Mouse (Mus musculus): ENCODE results near the gene Phyhipl. TPM values are rescaled to one million over a fixed set of nuclear protein-coding genes. Genes with fewer than 3 reads are reported as not detected.

Gene Phyhipl
- total and polyA plus RNA-seq, 3 experiments = not detected

- no peaks in the 10 kb centered on the region for H3K27me3 ChIP-seq (replicated peaks)
- dilution Hi-C loops (cut with MboI; ENCODE audit: extremely low pct_ligation_motif_present, extremely low pct_unique_long_range_greater_than_20kb, low sequenced_read_pairs) (no loop called here), in situ Hi-C loops (cut with MboI; ENCODE audit: low pct_ligation_motif_present, low pct_unique_long_range_greater_than_20kb, low sequenced_read_pairs) (no loop called here)
- no peaks in the 10 kb centered on the region for H3K79me2 ChIP-seq (replicated peaks; ENCODE audit: control insufficient read depth, extremely low read depth, insufficient read depth, poor library complexity, severe bottlenecking)
- H3K4me1 ChIP-seq (ENCODE audit: control insufficient read depth in 1 of 2, insufficient read depth in 2 of 2) = no peaks in the 10 kb centered on the region
- no peak overlapping the region for H3K9ac ChIP-seq (ENCODE audit: insufficient read depth, low read depth)
- no peak overlapping the region for H3K4me3 ChIP-seq (replicated peaks in 1 of 3; ENCODE audit: low read depth in 2 of 3, low read length in 2 of 3, poor library complexity in 1 of 3)
- no peaks in the 10 kb centered on the region for H3K36me3 ChIP-seq (replicated peaks in 1 of 2; ENCODE audit: control insufficient read depth in 1 of 2, insufficient read depth in 1 of 2, low read length in 1 of 2)
- H3K27ac ChIP-seq (ENCODE audit: insufficient read depth, low read depth) = no peak overlapping the region
- no peak for DNase-seq (ENCODE audit: extremely low read depth)
- H3K9me3 ChIP-seq (replicated peaks; ENCODE audit: low read length) = peaks cover 80% of the 10 kb centered on the region
- no peak overlapping the region for H3K4me2 ChIP-seq (ENCODE audit: insufficient read depth, low read depth, poor library complexity, severe bottlenecking)
- TF ChIP-seq USF1 (IDR thresholded peaks at IDR 0.05; ENCODE audit: low read depth, low read length) (no peak), MYC (IDR thresholded peaks at IDR 0.05; ENCODE audit: low read depth, low read length) (no peak), ZNF384 (IDR thresholded peaks at IDR 0.05; ENCODE audit: low read depth, low read length) (no peak), CHD1 (IDR thresholded peaks at IDR 0.05; ENCODE audit: low read depth, low read length) (no peak), MXI1 (IDR thresholded peaks at IDR 0.05; ENCODE audit: low read depth, low read length) (no peak), SIN3A (IDR thresholded peaks at IDR 0.05; ENCODE audit: low read length) (no peak), JUND (conservative IDR thresholded peaks at IDR 0.05; ENCODE audit: low read depth, low read length) (no peak), RCOR1 (conservative IDR thresholded peaks at IDR 0.05; ENCODE audit: low read depth, low read length) (no peak), RAD21 (IDR thresholded peaks at IDR 0.05; ENCODE audit: low read depth, low read length) (no peak), IRF4 (IDR thresholded peaks at IDR 0.05; ENCODE audit: low read depth, low read length) (no peak), ZC3H11A (IDR thresholded peaks at IDR 0.05; ENCODE audit: low read depth, low read length) (no peak), JUN (IDR thresholded peaks at IDR 0.05; ENCODE audit: insufficient read depth, low read depth, low read length) (no peak), PAX5 (IDR thresholded peaks at IDR 0.05; ENCODE audit: low read length) (no peak), MEF2A (IDR thresholded peaks at IDR 0.05; ENCODE audit: borderline replicate concordance, low read depth, low read length) (no peak), POLR2A (IDR thresholded peaks at IDR 0.05; ENCODE audit: low read depth, low read length) (no peak), POLR2AphosphoS2 (IDR thresholded peaks at IDR 0.05; ENCODE audit: low read depth, low read length) (no peak), SMC3 (IDR thresholded peaks at IDR 0.05; ENCODE audit: low read depth, low read length) (no peak), CTCF (conservative IDR thresholded peaks at IDR 0.05 in 1 of 2, IDR thresholded peaks at IDR 0.05 in 1 of 2; ENCODE audit: low read depth in 2 of 2, low read length in 2 of 2) (no peak), MAFK (IDR thresholded peaks at IDR 0.05; ENCODE audit: insufficient replicate concordance, low read length) (no peak)
Observed at GRCm38 (mm10) chr10:70521379-70521778, 134.4 kb downstream of the Phyhipl start.

GRCm38 (mm10) chr10:70520143-70521131, 135.3 kb downstream of the Phyhipl start:
- Histone ChIP-seq H3K9ac (ENCODE audit: insufficient read depth, low read depth) (no peak overlapping the region), H3K27ac (ENCODE audit: insufficient read depth, low read depth) (no peak overlapping the region), H3K4me3 (replicated peaks in 1 of 3; ENCODE audit: low read depth in 2 of 3, low read length in 2 of 3, poor library complexity in 1 of 3) (no peak overlapping the region), H3K79me2 (replicated peaks; ENCODE audit: control insufficient read depth, extremely low read depth, insufficient read depth, poor library complexity, severe bottlenecking) (no peaks in the 10 kb centered on the region), H3K4me1 (ENCODE audit: control insufficient read depth in 1 of 2, insufficient read depth in 2 of 2) (no peaks in the 10 kb centered on the region), H3K27me3 (replicated peaks) (no peaks in the 10 kb centered on the region), H3K9me3 (replicated peaks; ENCODE audit: low read length) (peaks cover 83% of the 10 kb centered on the region), H3K4me2 (ENCODE audit: insufficient read depth, low read depth, poor library complexity, severe bottlenecking) (no peak overlapping the region), H3K36me3 (replicated peaks in 1 of 2; ENCODE audit: control insufficient read depth in 1 of 2, insufficient read depth in 1 of 2, low read length in 1 of 2) (no peaks in the 10 kb centered on the region)
- TF ChIP-seq GABPA (IDR thresholded peaks at IDR 0.05; ENCODE audit: insufficient replicate concordance, low read depth, low read length) = no peak
- no peak for TF ChIP-seq CTCF (conservative IDR thresholded peaks at IDR 0.05 in 1 of 2, IDR thresholded peaks at IDR 0.05 in 1 of 2; ENCODE audit: low read depth in 2 of 2, low read length in 2 of 2)
- no peak for TF ChIP-seq KAT2A (IDR thresholded peaks at IDR 0.05; ENCODE audit: insufficient replicate concordance, low read length)
- no peak for TF ChIP-seq E2F4 (IDR thresholded peaks at IDR 0.05; ENCODE audit: insufficient replicate concordance, low read depth, low read length)
- no peak for TF ChIP-seq JUND (conservative IDR thresholded peaks at IDR 0.05; ENCODE audit: low read depth, low read length)
- no peak for TF ChIP-seq ZC3H11A (IDR thresholded peaks at IDR 0.05; ENCODE audit: low read depth, low read length)
- TF ChIP-seq HCFC1 (IDR thresholded peaks at IDR 0.05; ENCODE audit: low read depth, low read length) = no peak
- TF ChIP-seq MAZ (IDR thresholded peaks at IDR 0.05; ENCODE audit: low read depth, low read length) = no peak
- no peak for TF ChIP-seq MEF2A (IDR thresholded peaks at IDR 0.05; ENCODE audit: borderline replicate concordance, low read depth, low read length)
- TF ChIP-seq MYC (IDR thresholded peaks at IDR 0.05; ENCODE audit: low read depth, low read length) = no peak
- TF ChIP-seq MAX (IDR thresholded peaks at IDR 0.05; ENCODE audit: low read length) = no peak
- no peak for TF ChIP-seq POLR2AphosphoS2 (IDR thresholded peaks at IDR 0.05; ENCODE audit: low read depth, low read length)
- TF ChIP-seq RAD21 (IDR thresholded peaks at IDR 0.05; ENCODE audit: low read depth, low read length) = no peak
- TF ChIP-seq CHD2 (IDR thresholded peaks at IDR 0.05; ENCODE audit: low read length) = no peak
- TF ChIP-seq SIN3A (IDR thresholded peaks at IDR 0.05; ENCODE audit: low read length) = no peak
- no peak for TF ChIP-seq TBP (conservative IDR thresholded peaks at IDR 0.05; ENCODE audit: low read depth, low read length)
- dilution Hi-C loops (cut with MboI; ENCODE audit: extremely low pct_ligation_motif_present, extremely low pct_unique_long_range_greater_than_20kb, low sequenced_read_pairs) = no loop called here
- in situ Hi-C loops (cut with MboI; ENCODE audit: low pct_ligation_motif_present, low pct_unique_long_range_greater_than_20kb, low sequenced_read_pairs) = no loop called here
- no peak for DNase-seq (ENCODE audit: extremely low read depth)

Data from CH12.LX (cell line).